Mouse (Mus musculus) small intestine, adult 2 months (tissue): ENCODE data around the gene Ina. TPM values are rescaled to one million over a fixed set of nuclear protein-coding genes. Genes with fewer than 3 reads are reported as not detected.

ENCODE experiments used
- H3K27ac ChIP-seq: fragments of 200-500 bp; 2 replicates; pipeline ENCODE4 v1.5.1; 2012; ENCODE audit warnings: low read depth, low read length, control low read depth, inconsistent platforms; ENCODE audit not compliant: insufficient read depth
- H3K27me3 ChIP-seq: fragments of 200-500 bp; 2 replicates; pipeline ENCODE4 v1.6.1; 2012; ENCODE audit warnings: mild to moderate bottlenecking, moderate library complexity, low read length, inconsistent platforms; ENCODE audit not compliant: control insufficient read depth, insufficient read depth
- H3K36me3 ChIP-seq: fragments of 200-500 bp; 2 replicates; pipeline ENCODE4 v1.6.1; 2012; ENCODE audit warnings: mild to moderate bottlenecking, low read length, control low read depth, inconsistent platforms; ENCODE audit not compliant: control insufficient read depth, insufficient read depth
- H3K4me1 ChIP-seq: fragments of 200-500 bp; 2 replicates; pipeline ENCODE4 v1.6.1; 2012; ENCODE audit warnings: low read length, inconsistent platforms, mixed read lengths; ENCODE audit not compliant: control insufficient read depth, insufficient read depth, insufficient read length
- H3K4me3 ChIP-seq: fragments of 200-500 bp; 2 replicates; pipeline ENCODE4 v1.5.1; 2012; ENCODE audit warnings: low read depth, mild to moderate bottlenecking, control low read depth, inconsistent platforms, low read length, moderate library complexity
- CTCF ChIP-seq: fragments of 200-500 bp; IDR thresholded peaks from 2 replicates; pipeline ENCODE4 v1.5.1; 2012; ENCODE audit warnings: low read depth, mild to moderate bottlenecking, control low read depth, inconsistent platforms, low read length, moderate library complexity, mixed read lengths; ENCODE audit not compliant: insufficient replicate concordance, insufficient read length; ENCODE audit errors: extremely low read depth
- POLR2A ChIP-seq: fragments of 200-500 bp; IDR thresholded peaks from 2 replicates; pipeline ENCODE4 v1.6.1; 2012; ENCODE audit warnings: low read depth, mild to moderate bottlenecking, control low read depth, inconsistent platforms, low read length, moderate library complexity
- WGBS: fragments of 180-500 bp; shearing (Covaris S2); methylation state at CpG from one replicate; pipeline ENCODE4 v1.1.7; 2018; 5-methylcytosine and 5-hydroxymethylcytosine counted together
- polyA plus RNA-seq: library from polyadenylated mRNA; depleted of rRNA; stranded (reverse); fragments of >200 nt; gene quantifications from 2 replicates; pipeline ENCODE4 v1.2.3, GENCODE M21; 2012; rRNA removed

Gene Ina
- 0.39 and 0.53 TPM in 2 replicates for polyA plus RNA-seq

DNA sequence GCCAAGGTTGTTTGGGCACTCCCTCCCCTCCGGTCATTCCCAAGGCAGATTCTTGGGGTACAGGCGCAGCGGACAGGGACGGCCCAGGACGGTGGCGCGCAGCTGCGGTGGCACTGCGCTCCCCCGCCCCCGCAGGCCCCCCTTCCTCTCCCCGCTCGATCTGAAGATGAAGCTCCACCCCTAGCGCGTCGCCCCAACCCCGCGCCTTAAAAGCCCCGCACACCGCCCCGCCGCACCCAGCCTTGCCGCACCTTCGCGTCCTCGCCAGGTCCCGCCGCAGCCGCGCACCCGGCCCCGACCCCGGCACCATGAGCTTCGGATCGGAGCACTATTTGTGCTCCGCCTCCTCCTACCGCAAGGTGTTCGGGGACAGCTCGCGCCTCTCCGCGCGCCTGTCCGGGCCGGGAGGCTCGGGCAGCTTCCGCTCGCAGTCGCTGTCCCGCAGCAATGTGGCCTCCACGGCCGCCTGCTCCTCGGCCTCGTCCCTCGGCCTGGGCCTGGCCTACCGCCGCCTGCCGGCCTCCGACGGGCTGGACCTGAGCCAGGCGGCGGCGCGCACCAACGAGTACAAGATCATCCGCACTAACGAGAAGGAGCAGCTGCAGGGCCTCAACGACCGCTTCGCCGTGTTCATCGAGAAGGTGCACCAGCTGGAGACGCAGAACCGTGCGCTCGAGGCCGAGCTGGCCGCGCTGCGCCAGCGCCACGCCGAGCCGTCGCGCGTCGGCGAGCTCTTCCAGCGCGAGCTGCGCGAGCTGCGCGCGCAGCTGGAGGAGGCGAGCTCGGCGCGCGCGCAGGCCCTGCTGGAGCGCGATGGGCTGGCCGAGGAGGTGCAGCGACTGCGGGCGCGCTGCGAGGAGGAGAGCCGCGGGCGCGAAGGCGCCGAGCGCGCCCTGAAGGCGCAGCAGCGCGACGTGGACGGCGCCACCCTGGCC lies at the start of gene Ina, which contains the start of gene Nt5c2:
TSS of gene Ina (plus strand) at position 252 of the 935 bp plus-strand sequence.
TSS of gene Nt5c2 (minus strand) at position 707 of the 935 bp plus-strand sequence.
- no peak within 1 kb of the TSS for H3K27ac ChIP-seq
- H3K4me1 ChIP-seq, result peaks cover 10% of the 10 kb centered on the region
- no peak for TF ChIP-seq POLR2A
- TF ChIP-seq CTCF, result no peak
- WGBS, result under 1% methylated on average over 117 of the region's 124 CpGs
- peaks cover 33% of the 10 kb centered on the region for H3K27me3 ChIP-seq
- peak within 1 kb of the TSS; percentile 43 for H3K4me3 ChIP-seq
- no peaks in the 10 kb centered on the region for H3K36me3 ChIP-seq

- Histone ChIP-seq H3K27me3 (no peaks in the 10 kb centered on the region), H3K4me1 (peaks cover 2% of the 10 kb centered on the region; the same call in 1 of the 2 replicates), H3K36me3 (no peaks in the 10 kb centered on the region), H3K27ac (no peak overlapping the region), H3K4me3 (no peak overlapping the region)
- TF ChIP-seq POLR2A (no peak), CTCF (no peak)
Measured at GRCm38 (mm10) chr19:46965496-46965895, 49.0 kb upstream of the Ina start.

GRCm38 (mm10) chr19:46966330-46966729 lies 48.2 kb upstream of the Ina start:
- Histone ChIP-seq H3K27me3 (no peaks in the 10 kb centered on the region), H3K27ac (no peak overlapping the region), H3K36me3 (no peaks in the 10 kb centered on the region), H3K4me3 (no peak overlapping the region), H3K4me1 (no peaks in the 10 kb centered on the region; the same call in 1 of the 2 replicates)
- TF ChIP-seq CTCF (no peak), POLR2A (no peak)
- WGBS, result 90% methylated on average over 6 of the region's 6 CpGs

GRCm38 (mm10) chr19:46967861-46968260 lies 46.6 kb upstream of the Ina start:
- no peaks in the 10 kb centered on the region for H3K27me3 ChIP-seq
- H3K4me3 ChIP-seq, result no peak overlapping the region
- H3K36me3 ChIP-seq, result no peaks in the 10 kb centered on the region
- WGBS, result 86% methylated on average over 4 of the region's 4 CpGs
- TF ChIP-seq POLR2A (no peak), CTCF (no peak)
- no peaks in the 10 kb centered on the region; the same call in 1 of the 2 replicates for H3K4me1 ChIP-seq
- H3K27ac ChIP-seq, result no peak overlapping the region

DNA sequence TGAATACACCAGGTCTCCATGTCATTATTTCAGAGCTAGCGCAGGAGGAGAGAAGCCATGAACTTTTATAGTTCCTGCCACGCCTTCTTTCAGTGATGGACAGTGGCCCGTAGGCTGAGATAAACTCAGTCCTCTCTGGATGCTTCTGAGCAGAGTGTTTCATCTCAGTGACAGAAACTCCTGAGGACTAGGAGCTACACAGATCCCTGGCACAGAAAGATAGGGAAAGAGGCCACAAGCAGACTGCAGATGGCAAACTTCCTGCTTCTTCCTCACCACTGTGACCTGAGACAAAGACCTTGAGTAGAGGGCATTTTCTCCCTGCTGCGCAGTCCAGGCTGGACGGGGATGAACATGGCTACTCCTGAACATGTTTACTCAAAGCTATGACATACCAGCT lies 45.7 kb upstream of the Ina start:
- H3K4me3 ChIP-seq, result no peak overlapping the region
- no peaks in the 10 kb centered on the region; the same call in 1 of the 2 replicates for H3K4me1 ChIP-seq
- no peak for TF ChIP-seq POLR2A
- TF ChIP-seq CTCF, result no peak
- H3K36me3 ChIP-seq, result no peaks in the 10 kb centered on the region
- H3K27ac ChIP-seq, result no peak overlapping the region
- no peaks in the 10 kb centered on the region for H3K27me3 ChIP-seq
- WGBS, result 62% methylated on average over 5 of the region's 5 CpGs

GRCm38 (mm10) chr19:46969286-46969985 lies 45.1 kb upstream of the Ina start:
- Histone ChIP-seq H3K27ac (no peak overlapping the region), H3K27me3 (no peaks in the 10 kb centered on the region), H3K36me3 (no peaks in the 10 kb centered on the region), H3K4me3 (no peak overlapping the region), H3K4me1 (no peaks in the 10 kb centered on the region; the same call in 1 of the 2 replicates)
- WGBS, result 71% methylated on average over 22 of the region's 22 CpGs
- TF ChIP-seq POLR2A (no peak), CTCF (no peak)

- H3K4me1 ChIP-seq, result no peaks in the 10 kb centered on the region; the same call in 1 of the 2 replicates
- H3K27ac ChIP-seq, result 0 out of 2 replicates have a peak overlapping the region, but pooled peaks have one; percentile 13
- TF ChIP-seq CTCF, result no peak
- TF ChIP-seq POLR2A, result no peak
- 30% methylated on average over 13 of the region's 13 CpGs for WGBS
- no peaks in the 10 kb centered on the region for H3K27me3 ChIP-seq
- no peaks in the 10 kb centered on the region for H3K36me3 ChIP-seq
- H3K4me3 ChIP-seq, result no peak overlapping the region
Measured at GRCm38 (mm10) chr19:46970121-46970729, 44.3 kb upstream of the Ina start.
